Mouse (Mus musculus) gastrocnemius, postnatal 4 days (tissue): ENCODE measurements around the gene Gm3115. TPM values are rescaled to one million over a fixed set of nuclear protein-coding genes. Genes with fewer than 3 reads are reported as not detected.
A peak's percentile ranks its signal among the peaks of the same experiment; 100 is the strongest.
"Not testable (repeated sequence)": the region's sequence is repeated elsewhere in the genome, so short reads cannot be mapped to it uniquely, and the experiment has no call there.

Experiments used
- DNase-seq, 2 experiments: peaks; one replicate each; pipeline ENCODE4 v3.0.0; 2021 to 2022; ENCODE audit warnings: low spot score in 2 of 2, mixed read lengths in 2 of 2
- long read RNA-seq, 2 experiments: library from polyadenylated mRNA; stranded (forward); transcript quantifications; one replicate each; pipeline ENCODE4 v2.0.0; 2021
- total RNA-seq, 2 experiments: library from RNA; stranded (reverse); gene quantifications; 2 replicates each; pipeline ENCODE4 v1.2.3; 2021

Gm3115 gene
- under 1 TPM; 0.15 to 0.70 TPM for total RNA-seq
- long read RNA-seq, experiment 1: 0 reads
- long read RNA-seq, experiment 2: 0 reads

DNA sequence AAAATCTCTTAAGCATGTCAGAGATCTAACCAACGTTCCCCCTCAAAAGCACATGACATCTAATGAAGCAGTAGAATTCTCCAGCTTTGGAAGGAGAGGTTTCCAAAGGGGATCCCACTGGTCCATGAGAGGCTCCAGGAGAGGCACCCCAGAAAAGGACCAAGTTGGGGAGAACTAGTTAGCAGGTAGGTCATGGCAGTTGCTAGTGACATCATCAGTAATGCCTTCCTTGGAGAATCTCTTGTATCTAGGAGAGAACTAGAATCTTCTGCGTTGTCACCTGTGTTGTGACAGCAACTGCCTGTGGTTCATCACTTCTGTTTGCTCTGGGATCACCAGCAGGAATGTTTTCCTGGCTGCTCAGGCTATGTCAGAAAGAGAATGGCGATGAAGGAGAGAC lies at the start of gene Gm3115:
Gene Gm3115 (plus strand): TSS at position 301 of the 400 bp plus-strand sequence.
- DNase-seq: not testable (repeated sequence)

DNA sequence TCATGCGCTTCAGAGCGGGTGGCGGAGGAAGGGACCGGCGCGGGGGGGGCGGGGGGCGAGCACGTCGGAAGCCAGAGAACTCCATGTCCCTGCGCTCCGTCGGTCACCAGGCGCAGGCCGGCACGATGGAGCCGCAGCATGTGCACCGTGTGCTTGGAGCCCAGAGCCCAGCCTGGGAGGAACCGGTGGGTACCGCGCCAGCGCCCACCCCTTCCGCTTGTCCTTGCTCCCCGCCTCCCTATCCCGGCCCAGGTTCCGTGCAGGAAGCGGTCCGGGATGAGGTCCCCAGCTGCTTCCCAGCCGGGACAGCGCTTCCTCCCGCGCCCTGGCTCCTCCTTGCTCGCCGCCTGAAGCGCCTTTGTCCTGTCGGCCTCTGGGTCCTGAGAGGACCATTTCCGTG lies 26.5 kb downstream of the Gm3115 start, which contains the start of gene Gm8108:
Gene Gm8108 (plus strand): TSS at position 101 of the 400 bp plus-strand sequence.
- DNase-seq: peak in 1 of 2 experiments; percentile 6

DNA sequence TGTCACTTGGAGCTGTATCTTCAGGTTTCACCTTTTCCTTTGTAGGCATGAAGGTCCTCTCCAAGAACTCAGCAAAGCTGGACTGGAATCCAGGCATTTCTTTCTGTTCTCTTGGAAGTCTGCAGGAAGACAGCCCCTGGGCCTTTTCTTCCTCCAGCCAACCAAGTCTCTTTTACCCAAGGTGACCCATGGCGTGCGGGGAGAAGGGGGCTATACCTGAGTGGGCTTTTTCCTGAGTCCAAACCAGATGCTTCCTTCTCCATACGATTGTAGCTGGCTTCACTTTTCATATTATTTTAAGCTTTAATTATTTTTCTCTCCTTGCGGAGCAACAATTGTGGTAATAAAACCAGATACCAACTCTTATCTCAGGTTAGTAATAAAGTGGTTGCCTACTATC lies 57.7 kb downstream of the Gm3115 start:
- DNase-seq: peak in 1 of 2 experiments; percentile 6

Other genes starting within 250 kb of the Gm3115 start
- not detected for gene Gm3033, start 237.9 kb upstream of the Gm3115 start, total RNA-seq
- gene Gm2916, start 199.9 kb upstream of the Gm3115 start, total RNA-seq: not detected
- not detected for gene Gm3029, start 152.4 kb upstream of the Gm3115 start, total RNA-seq
- gene Gm3095, start 120.6 kb upstream of the Gm3115 start, total RNA-seq: under 1 TPM in 1 of 2 experiments, not detected in 1; 0.44 TPM
- gene Gm3099, start 85.7 kb upstream of the Gm3115 start, total RNA-seq: not detected
- gene Gm5796, start 60.2 kb upstream of the Gm3115 start, total RNA-seq: 1 to 10 TPM; 1.3 to 1.6 TPM
- gene Gm8108, start 26.4 kb downstream of the Gm3115 start, total RNA-seq: 1 to 10 TPM; 1.3 to 1.4 TPM
- not detected for gene Gm3127, start 80.9 kb downstream of the Gm3115 start, total RNA-seq
- not detected for gene Gm2974, start 98.5 kb downstream of the Gm3115 start, total RNA-seq
- not detected for gene Gm3138, start 165.5 kb downstream of the Gm3115 start, total RNA-seq
- gene Gm3149, start 233.2 kb downstream of the Gm3115 start, total RNA-seq: not detected